Mouse (Mus musculus) MEL (cell line): ENCODE results near the gene Fgfr2. TPM values are rescaled to one million over a fixed set of nuclear protein-coding genes. Genes with fewer than 3 reads are reported as not detected.

ENCODE experiments used
- DNase-seq: peaks from one replicate; pipeline ENCODE4 v3.0.0; 2011; ENCODE audit warnings: low read depth, low spot score
- H3K27ac ChIP-seq: 2 replicates; pipeline ENCODE4 v1.5.1; 2012; ENCODE audit warnings: low read depth, mild to moderate bottlenecking, control low read depth, low read length, moderate library complexity; ENCODE audit not compliant: control insufficient read depth
- H3K27me3 ChIP-seq, 2 experiments: fragments of 150-350 bp in 1 of 2; sonication (generic) in 1 of 2; 2 replicates each; pipeline ENCODE4 v1.6.1; 2012; ENCODE audit warnings: low read length in 2 of 2, mild to moderate bottlenecking in 2 of 2, improper control_type of control experiment in 1 of 2, moderate library complexity in 1 of 2; ENCODE audit not compliant: insufficient read depth in 2 of 2, control insufficient read depth in 1 of 2
- H3K36me3 ChIP-seq, 2 experiments: 2 replicates each; pipeline ENCODE4 v1.6.1; 2012 to 2014; ENCODE audit warnings: low read length in 2 of 2, improper control_type of control experiment in 1 of 2, inconsistent platforms in 1 of 2, mild to moderate bottlenecking in 1 of 2; ENCODE audit not compliant: insufficient read depth in 2 of 2, control insufficient read depth in 1 of 2
- H3K4me1 ChIP-seq, 2 experiments: fragments of 150-350 bp in 1 of 2; sonication (generic) in 1 of 2; 2 replicates each; pipeline ENCODE4 v1.6.1; 2012; ENCODE audit warnings: low read length in 2 of 2, improper control_type of control experiment in 1 of 2, mild to moderate bottlenecking in 1 of 2; ENCODE audit not compliant: insufficient read depth in 2 of 2, control insufficient read depth in 1 of 2
- H3K4me3 ChIP-seq, 2 experiments: fragments of 150-350 bp in 1 of 2; sonication (generic) in 1 of 2; 2 replicates each; pipeline ENCODE4 v1.5.1; 2012; ENCODE audit warnings: low read depth in 2 of 2, low read length in 2 of 2, mild to moderate bottlenecking in 2 of 2, moderate library complexity in 2 of 2, control low read depth in 1 of 2, improper control_type of control experiment in 1 of 2; ENCODE audit not compliant: control insufficient read depth in 1 of 2, insufficient read depth in 1 of 2
- H3K79me2 ChIP-seq: 2 replicates; pipeline ENCODE4 v1.6.1; 2012; ENCODE audit warnings: mild to moderate bottlenecking, low read length, moderate library complexity; ENCODE audit not compliant: control insufficient read depth, poor library complexity, insufficient read depth
- H3K9ac ChIP-seq: 2 replicates; pipeline ENCODE4 v1.6.1; 2012; ENCODE audit warnings: low read depth, mild to moderate bottlenecking, control low read depth, low read length, moderate library complexity; ENCODE audit not compliant: control insufficient read depth, poor library complexity, severe bottlenecking
- H3K9me3 ChIP-seq: fragments of 150-350 bp; sonication (generic); replicated peaks from 2 replicates; pipeline ENCODE4 v1.6.1; 2012; ENCODE audit warnings: mild to moderate bottlenecking, low read length, improper control_type of control experiment, moderate library complexity; ENCODE audit not compliant: insufficient read depth
- BHLHE40 ChIP-seq: IDR thresholded peaks from 2 replicates; pipeline ENCODE4 v1.6.1; 2012; ENCODE audit warnings: low read depth, mild to moderate bottlenecking, inconsistent platforms, low read length, improper control_type of control experiment, borderline replicate concordance
- CHD2 ChIP-seq: IDR thresholded peaks from 2 replicates; pipeline ENCODE4 v1.6.1; 2011; ENCODE audit warnings: low read length, improper control_type of control experiment
- ELF1 ChIP-seq: IDR thresholded peaks from 2 replicates; pipeline ENCODE4 v1.6.1; 2014; ENCODE audit warnings: low read depth, mild to moderate bottlenecking, inconsistent platforms, low read length, improper control_type of control experiment, moderate library complexity
- EP300 ChIP-seq, 2 experiments: IDR thresholded peaks; 2 replicates each; pipeline ENCODE4 v1.6.1; 2011; ENCODE audit warnings: improper control_type of control experiment in 2 of 2, low read length in 2 of 2, low read depth in 1 of 2, mild to moderate bottlenecking in 1 of 2
- GATA1 ChIP-seq: IDR thresholded peaks from 2 replicates; pipeline ENCODE4 v1.6.1; 2011; ENCODE audit warnings: low read depth, low read length, improper control_type of control experiment
- JUND ChIP-seq: IDR thresholded peaks from 2 replicates; pipeline ENCODE4 v1.6.1; 2011; ENCODE audit warnings: low read depth, mild to moderate bottlenecking, improper control_type of control experiment, low read length
- KAT2A ChIP-seq: conservative IDR thresholded peaks from 2 replicates; pipeline ENCODE4 v1.6.1; 2012; ENCODE audit warnings: low read depth, low read length, improper control_type of control experiment, inconsistent platforms
- MAFK ChIP-seq: IDR thresholded peaks from 2 replicates; pipeline ENCODE4 v1.6.1; 2011; ENCODE audit warnings: low read depth, mild to moderate bottlenecking, low read length, improper control_type of control experiment, borderline replicate concordance
- MEF2A ChIP-seq: IDR thresholded peaks from 2 replicates; pipeline ENCODE4 v1.6.1; 2014; ENCODE audit warnings: low read depth, mild to moderate bottlenecking, inconsistent platforms, low read length, improper control_type of control experiment; ENCODE audit not compliant: poor library complexity, insufficient replicate concordance, severe bottlenecking; ENCODE audit errors: extremely low read depth
- MXI1 ChIP-seq: IDR thresholded peaks from 2 replicates; pipeline ENCODE4 v1.6.1; 2011; ENCODE audit warnings: mild to moderate bottlenecking, low read depth, low read length, improper control_type of control experiment
- MYB ChIP-seq: IDR thresholded peaks from 2 replicates; pipeline ENCODE4 v1.6.1; 2011; ENCODE audit warnings: mild to moderate bottlenecking, low read depth, low read length, improper control_type of control experiment
- NELFE ChIP-seq: IDR thresholded peaks from 2 replicates; pipeline ENCODE4 v1.6.1; 2011; ENCODE audit warnings: low read depth, low read length, improper control_type of control experiment
- POLR2AphosphoS5 ChIP-seq: IDR thresholded peaks from 2 replicates; pipeline ENCODE4 v1.6.1; 2012; ENCODE audit warnings: low read depth, borderline replicate concordance, mild to moderate bottlenecking, inconsistent platforms, low read length, moderate library complexity, mixed read lengths
- RCOR1 ChIP-seq: IDR thresholded peaks from 2 replicates; pipeline ENCODE4 v1.6.1; 2012; ENCODE audit warnings: low read depth, mild to moderate bottlenecking, inconsistent platforms, low read length, improper control_type of control experiment
- SIN3A ChIP-seq: IDR thresholded peaks from 2 replicates; pipeline ENCODE4 v1.6.1; 2012; ENCODE audit warnings: low read length, improper control_type of control experiment, inconsistent platforms
- SMC3 ChIP-seq: IDR thresholded peaks from 2 replicates; pipeline ENCODE4 v1.6.1; 2011; ENCODE audit warnings: low read depth, low read length, improper control_type of control experiment
- TAL1 ChIP-seq: IDR thresholded peaks from 2 replicates; pipeline ENCODE4 v1.6.1; 2012; ENCODE audit warnings: mild to moderate bottlenecking, inconsistent platforms, low read length, moderate library complexity, mixed read lengths
- TBP ChIP-seq: IDR thresholded peaks from 2 replicates; pipeline ENCODE4 v1.8.0; 2011; ENCODE audit warnings: low read depth, low read length, improper control_type of control experiment
- TCF12 ChIP-seq: IDR thresholded peaks from 2 replicates; pipeline ENCODE4 v1.6.1; 2014; ENCODE audit warnings: low read depth, mild to moderate bottlenecking, inconsistent platforms, low read length, improper control_type of control experiment, moderate library complexity
- UBTF ChIP-seq: IDR thresholded peaks from 2 replicates; pipeline ENCODE4 v1.6.1; 2012; ENCODE audit warnings: low read depth, mild to moderate bottlenecking, inconsistent platforms, low read length, improper control_type of control experiment, moderate library complexity, borderline replicate concordance; ENCODE audit not compliant: insufficient read depth
- USF1 ChIP-seq: IDR thresholded peaks from 2 replicates; pipeline ENCODE4 v1.6.1; 2014; ENCODE audit warnings: low read depth, mild to moderate bottlenecking, inconsistent platforms, low read length, improper control_type of control experiment, moderate library complexity
- ZKSCAN1 ChIP-seq: IDR thresholded peaks from 2 replicates; pipeline ENCODE4 v1.6.1; 2012; ENCODE audit warnings: low read depth, mild to moderate bottlenecking, inconsistent platforms, low read length, improper control_type of control experiment, moderate library complexity
- ZMIZ1 ChIP-seq: IDR thresholded peaks from 2 replicates; pipeline ENCODE4 v1.6.1; 2012; ENCODE audit warnings: low read depth, mild to moderate bottlenecking, inconsistent platforms, low read length, improper control_type of control experiment, moderate library complexity
- polyA plus RNA-seq, 2 experiments: library from polyadenylated mRNA; stranded (reverse) in 1 of 2; unstranded in 1 of 2; fragments of >175 nt in 1 of 2; fragments of >200 nt in 1 of 2; gene quantifications; 2 replicates each; pipeline versions ENCODE4 v1.2.1 to v1.2.4; 2012; ENCODE audit warnings: low replicate concordance in 2 of 2, low read depth in 1 of 2; ENCODE audit not compliant: insufficient read length in 2 of 2, insufficient read depth in 1 of 2, missing spikeins in 1 of 2
- total RNA-seq: library from RNA; depleted of rRNA; stranded (reverse); fragments of 300-350 nt; gene quantifications from 2 replicates; pipeline ENCODE4 v1.2.3, GENCODE M21; 2012

Fgfr2 gene
- total and polyA plus RNA-seq, 3 experiments: not detected

DNA sequence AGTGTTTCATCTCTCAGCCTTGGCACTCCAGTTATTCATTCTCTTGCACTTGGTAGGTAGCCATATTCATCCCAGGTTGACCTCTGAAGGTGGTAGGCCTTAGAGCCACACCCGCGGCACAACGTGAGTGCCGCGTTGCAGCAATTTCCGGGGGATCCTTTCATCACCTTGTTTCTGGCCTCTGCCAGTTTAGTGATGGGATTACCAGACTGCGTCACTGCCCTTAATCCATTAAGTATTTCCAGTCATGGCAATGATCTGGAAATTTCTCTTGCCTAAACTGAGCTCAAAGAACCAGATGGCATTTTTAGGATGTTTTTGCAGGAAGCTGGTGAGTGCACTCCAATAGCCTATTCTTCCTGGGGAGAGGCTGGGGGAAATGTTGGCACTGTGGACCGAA, 233.5 kb downstream of the Fgfr2 start:
- Histone ChIP-seq H3K9me3 (no peaks in the 10 kb centered on the region), H3K27ac (no peak overlapping the region), H3K27me3 (no peaks in the 10 kb centered on the region), H3K9ac (no peak overlapping the region), H3K36me3 (peaks cover 0 to 9% of the 10 kb centered on the region in 2 experiments; a peak in 2 of 4 replicates), H3K79me2 (no peaks in the 10 kb centered on the region), H3K4me3 (no peak overlapping the region), H3K4me1 (peaks cover 11 to 19% of the 10 kb centered on the region in 2 experiments)
- TF ChIP-seq SIN3A: no peak
- DNase-seq: no peak

- no peak for TF ChIP-seq BHLHE40
- no peak for TF ChIP-seq CHD2
- TF ChIP-seq MYB: no peak
- no peak for TF ChIP-seq EP300 (IDR thresholded peaks at IDR 0.05; ENCODE audit: low read depth in 1 of 2, low read length in 2 of 2)
- no peak for TF ChIP-seq MEF2A
- no peak for TF ChIP-seq JUND
- TF ChIP-seq USF1: no peak
- TF ChIP-seq SMC3: no peak
- TF ChIP-seq NELFE: no peak
- TF ChIP-seq TAL1: no peak
- TF ChIP-seq RCOR1: no peak
- TF ChIP-seq KAT2A: no peak
- TF ChIP-seq, all 39 proteins: peak for 0
- Histone ChIP-seq H3K27ac (no peak overlapping the region), H3K79me2 (no peaks in the 10 kb centered on the region), H3K9ac (no peak overlapping the region), H3K9me3 (no peaks in the 10 kb centered on the region), H3K4me3 (no peak overlapping the region), H3K27me3 (no peaks in the 10 kb centered on the region), H3K36me3 (peaks cover 6 to 9% of the 10 kb centered on the region in 2 experiments; a peak in 3 of 4 replicates), H3K4me1 (peaks cover 11 to 19% of the 10 kb centered on the region in 2 experiments)
- DNase-seq: no peak
These were observed 234.5 kb downstream of the Fgfr2 start for GRCm38 (mm10) chr7:132888518-132889249.

DNA sequence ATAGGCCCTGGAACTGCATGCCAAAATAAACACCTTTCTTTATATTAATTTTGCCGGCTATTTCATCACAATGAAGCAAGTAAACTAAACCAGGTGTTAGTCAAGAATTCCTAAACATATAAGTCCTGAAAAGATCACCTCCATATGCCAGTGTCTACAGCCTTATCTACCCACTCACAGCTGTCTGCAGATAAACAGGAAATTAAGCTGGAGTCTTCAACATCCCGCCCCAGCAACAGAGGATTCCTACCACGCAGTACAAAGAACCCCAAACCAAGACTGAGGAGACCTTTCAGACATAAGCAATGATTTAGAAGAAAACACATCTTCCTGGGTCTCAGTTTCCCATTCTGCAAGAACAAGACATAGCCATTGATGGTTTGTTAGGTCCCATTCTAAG, 235.1 kb downstream of the Fgfr2 start:
- Histone ChIP-seq H3K79me2 (no peaks in the 10 kb centered on the region), H3K27ac (no peak overlapping the region), H3K36me3 (peaks cover 6 to 9% of the 10 kb centered on the region in 2 experiments; a peak in 3 of 4 replicates), H3K9ac (no peak overlapping the region), H3K4me3 (no peak overlapping the region), H3K9me3 (no peaks in the 10 kb centered on the region), H3K27me3 (no peaks in the 10 kb centered on the region), H3K4me1 (peaks cover 11 to 19% of the 10 kb centered on the region in 2 experiments)
- peak; percentile 57 for DNase-seq
- no peak for TF ChIP-seq MAFK
- TF ChIP-seq TCF12: peak; percentile 81
- TF ChIP-seq TBP: no peak
- TF ChIP-seq SIN3A: peak; percentile 77
- no peak for TF ChIP-seq MXI1
- no peak for TF ChIP-seq UBTF
- no peak for TF ChIP-seq JUND
- 0 out of 2 replicates have a peak, but pooled peaks have one; percentile 29 for TF ChIP-seq ELF1
- no peak for TF ChIP-seq USF1
- TF ChIP-seq POLR2AphosphoS5: no peak
- TF ChIP-seq SMC3: no peak
- no peak for TF ChIP-seq ZMIZ1
- peak; percentile 95 for TF ChIP-seq GATA1
- TF ChIP-seq MEF2A: no peak
- TF ChIP-seq RCOR1: no peak
- TF ChIP-seq ZKSCAN1: no peak
